Mouse (Mus musculus) heart, embryonic 16.5 days (tissue): Measurements from ENCODE around the gene Wiz. TPM values are rescaled to one million over a fixed set of nuclear protein-coding genes. Genes with fewer than 3 reads are reported as not detected.

Experiments used
- ATAC-seq: fragments of 200-750 bp; cut with Nextera tagmentation; replicated peaks from 2 replicates; pipeline ENCODE4 v1.8.0; 2017; ENCODE audit warnings: moderate number of reproducible peaks; ENCODE audit not compliant: insufficient read depth, low FRiP score; ENCODE audit errors: extremely low read depth
- H3K27ac ChIP-seq: fragments of 300-500 bp; sonication (generic); 2 replicates; pipeline ENCODE4 v1.5.1; 2014; ENCODE audit warnings: mild to moderate bottlenecking, low read length, control low read depth, moderate library complexity
- H3K27me3 ChIP-seq: fragments of 300-500 bp; sonication (generic); 2 replicates; pipeline ENCODE4 v1.6.1; 2014; ENCODE audit warnings: low read length, mixed read lengths; ENCODE audit not compliant: control insufficient read depth, insufficient read depth
- H3K36me3 ChIP-seq: fragments of 300-500 bp; sonication (generic); 2 replicates; pipeline ENCODE4 v1.6.1; 2014; ENCODE audit not compliant: control insufficient read depth, insufficient read depth
- H3K4me1 ChIP-seq: fragments of 300-500 bp; sonication (generic); 2 replicates; pipeline ENCODE4 v1.6.1; 2014; ENCODE audit warnings: low read length, mixed read lengths; ENCODE audit not compliant: control insufficient read depth, insufficient read depth
- H3K4me2 ChIP-seq: fragments of 300-500 bp; sonication (generic); 2 replicates; pipeline ENCODE4 v1.6.1; 2014; ENCODE audit warnings: low read depth, mild to moderate bottlenecking, control low read depth, low read length
- H3K4me3 ChIP-seq: fragments of 300-500 bp; sonication (generic); 2 replicates; pipeline ENCODE4 v1.5.1; 2014; ENCODE audit warnings: mild to moderate bottlenecking, control low read depth, low read length
- H3K9ac ChIP-seq: fragments of 300-500 bp; sonication (generic); 2 replicates; pipeline ENCODE4 v1.6.1; 2014; ENCODE audit warnings: low read length, control low read depth
- H3K9me3 ChIP-seq: fragments of 300-500 bp; sonication (generic); replicated peaks from 2 replicates; pipeline ENCODE4 v1.6.1; 2016; ENCODE audit warnings: low read length; ENCODE audit not compliant: control insufficient read depth
- WGBS: fragments of 180-500 bp; shearing (Covaris S2); extraction: QIAGEN DNeasy Blood & Tissue Kit; methylation state at CpG from one replicate; pipeline ENCODE4 v1.1.7; 2014; 5-methylcytosine and 5-hydroxymethylcytosine counted together
- polyA plus RNA-seq: library from polyadenylated mRNA; unstranded; fragments of >200 nt; fragmentation: Nextera tagmentation; extraction: Ambion mirVana; gene quantifications from 2 replicates; pipeline ENCODE4 v1.2.1, GENCODE M21; 2015

The Wiz gene
- polyA plus RNA-seq = 10.5 and 11.1 TPM in 2 replicates

GRCm38 (mm10) chr17:32389101-32389659 is at the start of gene Wiz:
Gene Wiz, minus strand, starts transcription at chr17:32389439.
- H3K4me3 ChIP-seq = peak within 1 kb of the TSS; percentile 83
- no peaks in the 10 kb centered on the region for H3K9me3 ChIP-seq
- H3K4me2 ChIP-seq = peak within 1 kb of the TSS; percentile 99
- no peaks in the 10 kb centered on the region for H3K36me3 ChIP-seq
- H3K27me3 ChIP-seq = peaks cover 23% of the 10 kb centered on the region
- H3K27ac ChIP-seq = peak within 1 kb of the TSS; percentile 88
- 0% methylated on average over 39 of the region's 44 CpGs for WGBS
- peak within 1 kb of the TSS; percentile 93 for H3K9ac ChIP-seq
- peak; percentile 86 for ATAC-seq
- H3K4me1 ChIP-seq = peaks cover 17% of the 10 kb centered on the region

- H3K27me3 ChIP-seq = peaks cover 4% of the 10 kb centered on the region; the same call in 1 of the 2 replicates
- no peak for ATAC-seq
- no peaks in the 10 kb centered on the region for H3K36me3 ChIP-seq
- WGBS = 83% methylated on average over 4 of the region's 4 CpGs
- H3K9ac ChIP-seq = no peak overlapping the region
- no peaks in the 10 kb centered on the region for H3K4me1 ChIP-seq
- no peak overlapping the region for H3K4me3 ChIP-seq
- H3K9me3 ChIP-seq = no peaks in the 10 kb centered on the region
- no peak overlapping the region for H3K27ac ChIP-seq
- no peak overlapping the region for H3K4me2 ChIP-seq
Observed at GRCm38 (mm10) chr17:32437106-32437505, 47.9 kb upstream of the Wiz start.

- Histone ChIP-seq H3K27ac (no peak overlapping the region), H3K36me3 (no peaks in the 10 kb centered on the region), H3K4me1 (no peaks in the 10 kb centered on the region), H3K27me3 (peaks cover 4% of the 10 kb centered on the region; the same call in 1 of the 2 replicates), H3K4me3 (no peak overlapping the region), H3K4me2 (no peak overlapping the region), H3K9ac (no peak overlapping the region), H3K9me3 (no peaks in the 10 kb centered on the region)
- 72% methylated on average over 5 of the region's 5 CpGs for WGBS
- no peak for ATAC-seq
Observed at GRCm38 (mm10) chr17:32435151-32435550, 45.9 kb upstream of the Wiz start.

GRCm38 (mm10) chr17:32434324-32434723 is 45.1 kb upstream of the Wiz start:
- no peak overlapping the region for H3K4me2 ChIP-seq
- H3K4me3 ChIP-seq = no peak overlapping the region
- no peak overlapping the region for H3K9ac ChIP-seq
- no peaks in the 10 kb centered on the region for H3K4me1 ChIP-seq
- 52% methylated on average over 4 of the region's 4 CpGs for WGBS
- H3K9me3 ChIP-seq = no peaks in the 10 kb centered on the region
- H3K27me3 ChIP-seq = peaks cover under 1% of the 10 kb centered on the region; the same call in 1 of the 2 replicates
- H3K27ac ChIP-seq = no peak overlapping the region
- no peaks in the 10 kb centered on the region for H3K36me3 ChIP-seq
- no peak for ATAC-seq

- WGBS = 46% methylated on average over 3 of the region's 3 CpGs
- H3K9me3 ChIP-seq = no peaks in the 10 kb centered on the region
- ATAC-seq = no peak
- no peak overlapping the region for H3K27ac ChIP-seq
- H3K4me1 ChIP-seq = no peaks in the 10 kb centered on the region
- H3K9ac ChIP-seq = no peak overlapping the region
- H3K4me2 ChIP-seq = no peak overlapping the region
- H3K36me3 ChIP-seq = no peaks in the 10 kb centered on the region
- H3K27me3 ChIP-seq = no peaks in the 10 kb centered on the region
- no peak overlapping the region for H3K4me3 ChIP-seq
Observed at GRCm38 (mm10) chr17:32431972-32432371, 42.7 kb upstream of the Wiz start.

GRCm38 (mm10) chr17:32426610-32427009 is 37.4 kb upstream of the Wiz start:
- no peaks in the 10 kb centered on the region for H3K27me3 ChIP-seq
- H3K9ac ChIP-seq = no peak overlapping the region
- H3K27ac ChIP-seq = no peak overlapping the region
- no peak overlapping the region for H3K4me3 ChIP-seq
- no peaks in the 10 kb centered on the region for H3K9me3 ChIP-seq
- H3K4me1 ChIP-seq = no peaks in the 10 kb centered on the region
- H3K4me2 ChIP-seq = no peak overlapping the region
- no peak for ATAC-seq
- no peaks in the 10 kb centered on the region for H3K36me3 ChIP-seq

- no peaks in the 10 kb centered on the region for H3K27me3 ChIP-seq
- ATAC-seq = peak; percentile 83
- H3K27ac ChIP-seq = no peak within 1 kb of the TSS; the same call in 1 of the 2 replicates
- H3K4me1 ChIP-seq = no peaks in the 10 kb centered on the region
- H3K4me2 ChIP-seq = peak within 1 kb of the TSS; percentile 42; the same call in 1 of the 2 replicates
- no peak within 1 kb of the TSS for H3K9ac ChIP-seq
- peak within 1 kb of the TSS; percentile 22; the same call in 1 of the 2 replicates for H3K4me3 ChIP-seq
- 85% methylated on average over 2 of the region's 2 CpGs for WGBS
- H3K36me3 ChIP-seq = no peaks in the 10 kb centered on the region
- H3K9me3 ChIP-seq = no peaks in the 10 kb centered on the region
Observed at GRCm38 (mm10) chr17:32424034-32424433, 34.8 kb upstream of the Wiz start, which contains the start of gene Pglyrp2. Gene Pglyrp2, minus strand, starts transcription at chr17:32424167.

- WGBS = 72% methylated on average over 8 of the region's 8 CpGs
Observed at GRCm38 (mm10) chr17:32420781-32421180, 31.5 kb upstream of the Wiz start.

GRCm38 (mm10) chr17:32419989-32420388 is 30.8 kb upstream of the Wiz start:
- Histone ChIP-seq H3K4me2 (no peak overlapping the region), H3K36me3 (no peaks in the 10 kb centered on the region), H3K9ac (no peak overlapping the region), H3K27ac (no peak overlapping the region), H3K4me3 (no peak overlapping the region), H3K27me3 (peaks cover 16% of the 10 kb centered on the region), H3K9me3 (no peaks in the 10 kb centered on the region), H3K4me1 (no peaks in the 10 kb centered on the region)
- 41% methylated on average over 2 of the region's 2 CpGs for WGBS
- ATAC-seq = no peak

More at GRCm38 (mm10) chr17:32420781-32421180, 31.5 kb upstream of the Wiz start:
- no peaks in the 10 kb centered on the region for H3K36me3 ChIP-seq
- H3K9ac ChIP-seq = no peak overlapping the region
- ATAC-seq = no peak
- H3K4me2 ChIP-seq = no peak overlapping the region
- no peaks in the 10 kb centered on the region for H3K4me1 ChIP-seq
- H3K4me3 ChIP-seq = no peak overlapping the region
- H3K9me3 ChIP-seq = no peaks in the 10 kb centered on the region
- H3K27me3 ChIP-seq = peaks cover 8% of the 10 kb centered on the region
- H3K27ac ChIP-seq = no peak overlapping the region
